Mouse (Mus musculus) hindbrain, embryonic 11.5 days (tissue): ENCODE data around the gene Thbs1. TPM values are rescaled to one million over a fixed set of nuclear protein-coding genes. Genes with fewer than 3 reads are reported as not detected.

Source experiments
- ATAC-seq: fragments of 200-750 bp; cut with Nextera tagmentation; 2 replicates; pipeline ENCODE4 v1.8.0; 2017; ENCODE audit warnings: mild to moderate bottlenecking, moderate TSS enrichment, moderate library complexity; ENCODE audit not compliant: low FRiP score
- DNase-seq: peaks from one replicate; pipeline ENCODE4 v3.0.0-alpha.2; 2015; ENCODE audit warnings: low spot score
- H3K27ac ChIP-seq: fragments of 300-500 bp; sonication (generic); 2 replicates; pipeline ENCODE4 v1.5.1; 2014; ENCODE audit warnings: mild to moderate bottlenecking, low read depth, low read length
- H3K27me3 ChIP-seq: fragments of 300-500 bp; sonication (generic); 2 replicates; pipeline ENCODE4 v1.6.1; 2014; ENCODE audit warnings: mild to moderate bottlenecking, low read length, moderate library complexity, mixed read lengths; ENCODE audit not compliant: control insufficient read depth, insufficient read depth
- H3K36me3 ChIP-seq: fragments of 300-500 bp; sonication (generic); 2 replicates; pipeline ENCODE4 v1.6.1; 2014; ENCODE audit warnings: mild to moderate bottlenecking, low read length, moderate library complexity, mixed read lengths; ENCODE audit not compliant: control insufficient read depth, insufficient read depth
- H3K4me1 ChIP-seq: fragments of 300-500 bp; sonication (generic); replicated peaks from 2 replicates; pipeline ENCODE4 v1.6.1; 2014; ENCODE audit warnings: low read length, mixed read lengths; ENCODE audit not compliant: control insufficient read depth, insufficient read depth
- H3K4me2 ChIP-seq: fragments of 300-500 bp; sonication (generic); replicated peaks from 2 replicates; pipeline ENCODE4 v1.6.1; 2014; ENCODE audit warnings: mild to moderate bottlenecking, low read depth, low read length
- H3K4me3 ChIP-seq: fragments of 300-500 bp; sonication (generic); 2 replicates; pipeline ENCODE4 v1.5.1; 2014; ENCODE audit warnings: low read depth, low read length
- H3K9ac ChIP-seq: fragments of 300-500 bp; sonication (generic); 2 replicates; pipeline ENCODE4 v1.6.1; 2014; ENCODE audit warnings: low read depth, low read length
- H3K9me3 ChIP-seq: fragments of 300-500 bp; sonication (generic); 2 replicates; pipeline ENCODE4 v1.6.1; 2016; ENCODE audit warnings: low read length; ENCODE audit not compliant: control insufficient read depth
- WGBS: fragments of 180-500 bp; shearing (Covaris S2); extraction: QIAGEN DNeasy Blood & Tissue Kit; methylation state at CpG from one replicate; pipeline ENCODE4 v1.1.7; 2014; 5-methylcytosine and 5-hydroxymethylcytosine counted together
- polyA plus RNA-seq: library from polyadenylated mRNA; unstranded; fragments of >200 nt; fragmentation: Nextera tagmentation; extraction: Ambion mirVana; gene quantifications from 2 replicates; pipeline ENCODE4 v1.2.1, GENCODE M21; 2014

Gene Thbs1
- polyA plus RNA-seq, 1 experiment from 2014 or later: 39.9 TPM

DNA sequence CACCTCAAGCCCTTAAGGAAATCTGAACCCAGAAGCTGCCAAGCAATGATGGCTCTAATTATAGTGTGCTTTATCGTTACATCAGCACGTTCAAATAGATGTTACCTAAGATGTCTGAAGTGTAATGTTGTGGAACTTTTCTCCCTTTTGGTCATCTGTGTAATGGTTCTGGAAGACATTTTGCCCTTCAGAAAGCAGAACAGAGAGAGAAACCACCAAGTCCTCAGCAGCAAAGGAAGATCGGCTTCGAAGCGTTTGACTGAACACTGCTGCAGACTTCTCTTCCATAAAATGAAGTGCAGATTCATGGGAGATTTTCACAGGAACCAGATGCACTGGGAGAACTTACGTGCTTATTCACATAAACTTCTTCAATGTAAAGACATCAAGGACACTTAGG, 52.5 kb downstream of the Thbs1 start:
- H3K27me3 ChIP-seq: no peaks in the 10 kb centered on the region
- H3K4me1 ChIP-seq: no peaks in the 10 kb centered on the region
- WGBS: 87% methylated on average over 6 of the region's 6 CpGs
- no peak overlapping the region for H3K4me3 ChIP-seq
- no peak for DNase-seq
- H3K27ac ChIP-seq: no peak overlapping the region
- H3K36me3 ChIP-seq: no peaks in the 10 kb centered on the region
- no peak overlapping the region for H3K9ac ChIP-seq
- ATAC-seq: no peak
- H3K4me2 ChIP-seq: no peak overlapping the region
- H3K9me3 ChIP-seq: no peaks in the 10 kb centered on the region

GRCm38 (mm10) chr2:118165691-118166090, 54.0 kb downstream of the Thbs1 start:
- Histone ChIP-seq H3K27me3 (no peaks in the 10 kb centered on the region), H3K4me1 (no peaks in the 10 kb centered on the region), H3K9me3 (no peaks in the 10 kb centered on the region), H3K9ac (no peak overlapping the region), H3K36me3 (no peaks in the 10 kb centered on the region), H3K4me3 (no peak overlapping the region), H3K27ac (no peak overlapping the region), H3K4me2 (no peak overlapping the region)
- ATAC-seq (no peak), DNase-seq (no peak)
- WGBS: 92% methylated on average over 2 of the region's 2 CpGs

DNA sequence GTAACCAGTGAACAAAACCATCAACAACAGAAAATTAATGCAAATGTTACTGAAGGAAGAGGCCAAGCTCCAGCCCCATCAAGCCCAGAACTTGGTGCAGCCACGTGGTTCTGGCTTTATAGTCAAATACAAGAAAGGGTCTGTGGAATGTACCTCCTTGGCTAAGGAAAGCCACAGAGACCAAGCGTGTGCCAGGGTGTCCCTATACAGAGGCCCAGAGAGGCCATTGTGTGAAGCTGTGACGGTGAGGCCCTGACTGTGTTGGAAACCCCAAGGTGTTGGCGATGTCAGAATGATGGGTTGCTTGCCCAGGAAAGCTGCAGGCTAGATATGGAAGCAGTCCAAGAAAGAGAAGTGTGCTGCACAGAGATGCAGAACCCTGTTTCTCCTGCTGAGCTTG, 56.1 kb downstream of the Thbs1 start:
- 73% methylated on average over 4 of the region's 4 CpGs for WGBS
- no peaks in the 10 kb centered on the region for H3K27me3 ChIP-seq
- no peaks in the 10 kb centered on the region for H3K36me3 ChIP-seq
- no peaks in the 10 kb centered on the region for H3K4me1 ChIP-seq
- H3K9me3 ChIP-seq: no peaks in the 10 kb centered on the region
- H3K4me2 ChIP-seq: no peak overlapping the region
- no peak for DNase-seq
- H3K4me3 ChIP-seq: no peak overlapping the region
- ATAC-seq: no peak
- no peak overlapping the region for H3K27ac ChIP-seq
- H3K9ac ChIP-seq: no peak overlapping the region

- H3K9me3 ChIP-seq: no peaks in the 10 kb centered on the region
- H3K4me2 ChIP-seq: no peak overlapping the region
- ATAC-seq (no peak), DNase-seq (no peak)
- H3K4me3 ChIP-seq: no peak overlapping the region
- H3K36me3 ChIP-seq: no peaks in the 10 kb centered on the region
- H3K27me3 ChIP-seq: no peaks in the 10 kb centered on the region
- H3K27ac ChIP-seq: no peak overlapping the region
- no peaks in the 10 kb centered on the region for H3K4me1 ChIP-seq
- no peak overlapping the region for H3K9ac ChIP-seq
- WGBS: 73% methylated on average over 1 of the region's 1 CpGs
Observed at GRCm38 (mm10) chr2:118168225-118168624, 56.5 kb downstream of the Thbs1 start.

- H3K9ac ChIP-seq: no peak overlapping the region
- H3K36me3 ChIP-seq: no peaks in the 10 kb centered on the region
- no peak for ATAC-seq
- no peak overlapping the region for H3K4me3 ChIP-seq
- H3K27ac ChIP-seq: no peak overlapping the region
- H3K27me3 ChIP-seq: no peaks in the 10 kb centered on the region
- no peak overlapping the region for H3K4me2 ChIP-seq
- 75% methylated on average over 10 of the region's 10 CpGs for WGBS
- no peaks in the 10 kb centered on the region for H3K9me3 ChIP-seq
- H3K4me1 ChIP-seq: no peaks in the 10 kb centered on the region; the same call in 1 of the 2 replicates
- no peak for DNase-seq
Observed at GRCm38 (mm10) chr2:118174558-118175383, 63.1 kb downstream of the Thbs1 start.

Other genes with a start within 250 kb of the Thbs1 start
- gene Fsip1, start 145.1 kb downstream of the Thbs1 start, polyA plus RNA-seq: 3.5 and 4.6 TPM in 2 replicates